Mouse (Mus musculus) midbrain, embryonic 11.5 days (tissue): ENCODE data around the gene Gart. TPM values are rescaled to one million over a fixed set of nuclear protein-coding genes. Genes with fewer than 3 reads are reported as not detected.

ENCODE experiments used
- ATAC-seq: fragments of 200-750 bp; cut with Nextera tagmentation; 2 replicates; pipeline ENCODE4 v1.8.0; 2017; ENCODE audit warnings: moderate TSS enrichment, moderate library complexity; ENCODE audit not compliant: low FRiP score
- DNase-seq: peaks from one replicate; pipeline ENCODE4 v3.0.0; 2015; ENCODE audit warnings: low spot score; ENCODE audit errors: missing footprints
- H3K27ac ChIP-seq: fragments of 300-500 bp; sonication (generic); 2 replicates; pipeline ENCODE4 v1.5.1; 2014; ENCODE audit warnings: low read depth, low read length
- H3K27me3 ChIP-seq: fragments of 300-500 bp; sonication (generic); 2 replicates; pipeline ENCODE4 v1.6.1; 2014; ENCODE audit warnings: mild to moderate bottlenecking, low read length, moderate library complexity, mixed read lengths; ENCODE audit not compliant: control insufficient read depth, insufficient read depth
- H3K36me3 ChIP-seq: fragments of 300-500 bp; sonication (generic); 2 replicates; pipeline ENCODE4 v1.6.1; 2014; ENCODE audit warnings: mild to moderate bottlenecking, low read length, moderate library complexity, mixed read lengths; ENCODE audit not compliant: control insufficient read depth, insufficient read depth
- H3K4me1 ChIP-seq: fragments of 300-500 bp; sonication (generic); 2 replicates; pipeline ENCODE4 v1.6.1; 2014; ENCODE audit warnings: low read length; ENCODE audit not compliant: control insufficient read depth, insufficient read depth
- H3K4me2 ChIP-seq: fragments of 300-500 bp; sonication (generic); 2 replicates; pipeline ENCODE4 v1.6.1; 2014; ENCODE audit warnings: mild to moderate bottlenecking, moderate library complexity
- H3K4me3 ChIP-seq: fragments of 300-500 bp; sonication (generic); 2 replicates; pipeline ENCODE4 v1.5.1; 2014; ENCODE audit warnings: low read depth, low read length
- H3K9ac ChIP-seq: fragments of 300-500 bp; sonication (generic); 2 replicates; pipeline ENCODE4 v1.6.1; 2014; ENCODE audit warnings: low read length
- H3K9me3 ChIP-seq: fragments of 300-500 bp; sonication (generic); 2 replicates; pipeline ENCODE4 v1.6.1; 2016; ENCODE audit warnings: low read length; ENCODE audit not compliant: control insufficient read depth
- WGBS: fragments of 180-500 bp; shearing (Covaris S2); extraction: QIAGEN DNeasy Blood & Tissue Kit; methylation state at CpG from one replicate; pipeline ENCODE4 v1.1.7; 2014; 5-methylcytosine and 5-hydroxymethylcytosine counted together
- polyA plus RNA-seq: library from polyadenylated mRNA; unstranded; fragments of >200 nt; fragmentation: Nextera tagmentation; extraction: Ambion mirVana; gene quantifications from 2 replicates; pipeline ENCODE4 v1.2.1, GENCODE M21; 2014

The Gart gene
- polyA plus RNA-seq, 1 experiment from 2014 or later = 111 TPM

DNA sequence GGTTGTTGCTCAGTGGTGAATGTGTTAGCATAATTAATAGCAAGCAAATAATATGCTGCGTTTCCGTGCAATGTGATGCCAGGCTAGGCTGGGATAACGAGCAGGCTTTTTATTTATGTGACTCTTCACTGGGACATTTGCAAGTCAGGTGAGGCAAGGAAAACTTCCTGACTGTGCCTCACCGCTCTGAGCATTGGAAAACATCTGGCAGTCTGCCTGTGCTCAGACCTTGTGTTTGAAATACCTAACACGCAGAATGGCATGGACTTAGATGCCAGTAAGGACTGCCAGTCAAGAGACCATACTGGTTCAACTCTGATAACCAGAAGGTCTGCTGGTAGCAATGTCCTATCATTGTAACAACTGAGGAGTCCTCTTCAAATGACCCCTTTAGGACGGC lies 41.6 kb downstream of the Gart start:
- no peak overlapping the region for H3K4me3 ChIP-seq
- DNase-seq (no peak), ATAC-seq (no peak)
- 89% methylated on average over 6 of the region's 6 CpGs for WGBS
- H3K9me3 ChIP-seq = no peaks in the 10 kb centered on the region
- H3K27me3 ChIP-seq = no peaks in the 10 kb centered on the region
- no peak overlapping the region for H3K27ac ChIP-seq
- H3K9ac ChIP-seq = no peak overlapping the region
- H3K36me3 ChIP-seq = no peaks in the 10 kb centered on the region
- no peak overlapping the region for H3K4me2 ChIP-seq
- no peaks in the 10 kb centered on the region for H3K4me1 ChIP-seq

DNA sequence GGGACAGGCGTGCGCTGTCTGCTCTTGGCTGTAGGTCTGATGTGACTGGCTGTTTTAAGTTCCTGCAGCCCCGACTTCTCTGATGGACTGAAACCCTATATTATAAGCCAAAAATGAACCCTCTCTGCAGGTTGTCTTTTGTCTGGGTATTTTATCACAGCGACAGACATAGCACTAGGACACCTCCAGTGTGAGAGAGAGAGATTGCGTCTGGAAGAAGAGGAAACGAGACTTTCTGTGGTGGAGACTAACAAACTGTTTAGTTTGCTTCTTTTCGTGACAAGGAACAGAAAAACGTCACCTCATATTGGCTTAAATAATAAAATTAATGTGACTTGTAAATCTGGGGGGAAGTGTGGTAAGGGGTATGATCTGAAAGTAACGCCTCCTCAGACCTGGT lies 45.1 kb downstream of the Gart start:
- DNase-seq (no peak), ATAC-seq (no peak)
- Histone ChIP-seq H3K4me2 (no peak overlapping the region), H3K27me3 (peaks cover 7% of the 10 kb centered on the region), H3K4me1 (peaks cover 2% of the 10 kb centered on the region), H3K9ac (no peak overlapping the region), H3K9me3 (no peaks in the 10 kb centered on the region), H3K4me3 (no peak overlapping the region), H3K27ac (no peak overlapping the region), H3K36me3 (no peaks in the 10 kb centered on the region)
- 83% methylated on average over 9 of the region's 9 CpGs for WGBS

DNA sequence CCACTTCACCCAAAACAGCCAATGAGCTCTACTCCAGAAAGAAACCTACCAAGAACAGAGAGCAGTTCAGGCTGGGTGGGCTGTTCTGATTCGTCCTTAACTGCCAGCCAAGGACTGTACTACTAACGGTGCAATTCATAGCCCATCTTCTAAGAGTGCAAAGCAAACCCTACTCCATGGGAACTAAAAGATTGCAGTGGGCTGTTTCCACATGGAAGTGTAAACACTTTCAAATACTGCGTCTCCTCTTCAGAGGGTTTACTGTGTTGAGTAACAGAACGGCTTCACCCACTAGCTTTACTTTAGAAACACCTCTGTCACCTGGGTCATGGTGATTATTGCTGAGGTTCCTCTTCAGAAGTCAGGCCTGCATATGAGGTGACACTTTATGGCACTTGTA lies 45.7 kb downstream of the Gart start:
- Histone ChIP-seq H3K27me3 (peaks cover 7% of the 10 kb centered on the region), H3K36me3 (no peaks in the 10 kb centered on the region), H3K9me3 (no peaks in the 10 kb centered on the region), H3K4me3 (no peak overlapping the region), H3K9ac (no peak overlapping the region), H3K27ac (no peak overlapping the region), H3K4me2 (no peak overlapping the region), H3K4me1 (peaks cover 6% of the 10 kb centered on the region)
- WGBS = 88% methylated on average over 4 of the region's 4 CpGs
- DNase-seq (no peak), ATAC-seq (no peak)

DNA sequence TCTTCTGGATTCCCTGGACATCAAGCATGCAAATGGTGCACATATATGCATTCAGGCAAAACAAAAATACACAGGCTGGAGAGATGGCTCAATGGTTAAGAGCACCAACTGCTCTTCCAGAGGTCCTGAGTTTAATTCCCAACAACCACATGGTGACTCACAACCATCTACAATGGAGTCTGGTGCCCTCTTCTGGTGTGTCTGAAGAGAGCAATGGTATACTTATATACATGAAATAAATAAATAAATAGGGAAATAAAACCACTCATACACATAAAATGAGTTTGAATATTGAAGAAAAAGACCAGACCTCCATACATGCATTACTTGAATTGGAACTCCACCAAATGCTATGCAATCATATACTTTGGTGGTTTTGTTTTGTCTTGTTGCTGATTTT lies 47.5 kb downstream of the Gart start:
- Histone ChIP-seq H3K27me3 (peaks cover 7% of the 10 kb centered on the region), H3K4me1 (peaks cover 6% of the 10 kb centered on the region), H3K9ac (no peak overlapping the region), H3K27ac (no peak overlapping the region), H3K9me3 (no peaks in the 10 kb centered on the region), H3K4me2 (no peak overlapping the region), H3K4me3 (no peak overlapping the region), H3K36me3 (no peaks in the 10 kb centered on the region)
- ATAC-seq (no peak), DNase-seq (no peak)

DNA sequence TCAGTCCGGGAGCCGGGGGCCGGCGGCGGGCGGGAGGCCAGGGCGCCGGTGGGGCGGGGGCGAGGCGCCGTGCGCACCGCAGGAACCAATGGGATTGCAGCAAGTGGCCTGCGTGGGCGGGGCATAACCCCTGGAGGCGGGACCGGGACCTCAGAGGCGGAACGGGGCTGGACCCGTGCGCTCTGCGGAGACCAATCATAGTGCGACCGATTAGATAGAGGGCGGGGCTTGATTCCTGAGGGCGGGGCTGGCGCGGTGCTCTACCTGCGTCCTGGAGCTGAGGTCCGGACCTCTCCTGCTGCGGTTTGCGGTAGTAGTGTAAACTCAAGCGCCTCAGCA lies 49.1 kb downstream of the Gart start, which contains the start of gene Tmem50b:
Gene Tmem50b, minus strand, starts transcription at position 129 of the 339 bp plus-strand sequence.
- peak within 1 kb of the TSS; percentile 35; the same call in 1 of the 2 replicates for H3K27ac ChIP-seq
- H3K9me3 ChIP-seq = no peaks in the 10 kb centered on the region
- peak within 1 kb of the TSS; percentile 85 for H3K4me2 ChIP-seq
- H3K4me3 ChIP-seq = peak within 1 kb of the TSS; percentile 80
- H3K9ac ChIP-seq = peak within 1 kb of the TSS; percentile 71
- H3K36me3 ChIP-seq = no peaks in the 10 kb centered on the region
- H3K27me3 ChIP-seq = peaks cover 7% of the 10 kb centered on the region
- ATAC-seq (peak; percentile 100), DNase-seq (peak; percentile 100)
- H3K4me1 ChIP-seq = peaks cover 6% of the 10 kb centered on the region
- WGBS = under 1% methylated on average over 34 of the region's 34 CpGs

DNA sequence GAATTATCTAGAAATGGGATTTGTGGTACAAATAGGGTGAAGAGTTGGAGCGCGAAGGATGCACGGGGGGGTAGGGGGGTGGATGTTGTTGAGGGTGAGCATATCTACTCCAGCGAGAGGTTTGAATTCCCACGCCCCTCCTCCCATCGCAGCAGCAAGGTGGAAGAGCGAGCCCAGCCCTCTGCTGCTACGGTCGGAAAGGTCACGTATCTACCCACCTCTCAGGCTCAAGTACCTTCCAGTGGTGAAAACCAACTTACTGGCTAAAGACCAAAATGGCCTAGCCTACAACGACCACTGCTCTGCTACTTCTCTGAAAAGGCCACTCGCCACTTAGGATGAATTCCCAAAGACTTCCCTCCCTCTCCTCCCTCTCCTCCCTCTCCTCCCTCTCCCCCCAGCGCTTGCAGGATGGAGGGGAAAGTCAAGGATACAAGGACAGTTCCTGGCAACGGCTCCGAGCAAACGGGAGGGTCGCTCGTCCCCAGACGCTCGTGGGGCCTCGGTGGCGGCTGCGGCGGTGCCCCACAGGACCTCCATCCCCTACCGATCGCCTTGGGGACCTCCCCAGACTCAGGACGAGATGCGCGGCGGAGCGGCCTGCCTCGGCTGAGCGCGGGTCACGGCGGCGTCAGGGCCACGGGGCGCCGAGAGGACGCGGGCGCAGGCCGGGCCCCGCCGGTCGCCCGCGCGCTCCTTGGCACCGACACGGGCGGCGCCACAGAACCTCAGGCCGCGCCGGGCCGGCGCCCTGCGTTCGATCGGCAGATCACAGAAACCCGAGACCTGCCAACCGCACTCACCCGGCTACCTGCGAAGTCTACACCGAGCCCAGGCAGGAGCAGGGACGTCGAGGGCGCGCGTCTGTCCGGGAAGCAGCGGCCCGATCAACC lies 49.7 kb downstream of the Gart start:
- Histone ChIP-seq H3K4me2 (peak overlapping the region; percentile 85), H3K27ac (peak overlapping the region; percentile 35; the same call in 1 of the 2 replicates)

DNA sequence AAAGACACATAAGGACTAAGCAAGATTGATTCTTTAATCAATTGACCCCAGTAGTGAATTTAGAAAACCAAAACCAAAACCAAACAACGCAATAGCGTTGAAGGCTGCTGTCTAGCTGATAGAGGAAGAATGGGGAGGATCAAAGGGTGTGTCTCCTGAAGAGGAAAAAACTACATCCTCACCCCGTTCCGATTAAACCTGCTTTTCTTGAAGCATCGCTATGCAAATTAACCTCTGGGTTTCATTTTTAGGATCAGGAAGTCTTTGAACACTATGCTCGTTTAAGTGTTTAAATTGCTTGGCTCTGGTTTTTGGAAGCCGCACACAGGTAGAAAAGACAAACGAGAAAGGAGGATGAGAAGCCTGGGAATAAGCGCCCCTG lies 50.4 kb downstream of the Gart start:
- peak overlapping the region; percentile 85 for H3K4me2 ChIP-seq
- H3K27ac ChIP-seq = no peak overlapping the region
- no peaks in the 10 kb centered on the region for H3K9me3 ChIP-seq
- H3K36me3 ChIP-seq = no peaks in the 10 kb centered on the region
- ATAC-seq (no peak), DNase-seq (no peak)
- peak overlapping the region; percentile 80 for H3K4me3 ChIP-seq
- peaks cover 6% of the 10 kb centered on the region for H3K4me1 ChIP-seq
- 22% methylated on average over 9 of the region's 9 CpGs for WGBS
- H3K27me3 ChIP-seq = peaks cover 7% of the 10 kb centered on the region
- H3K9ac ChIP-seq = peak overlapping the region; percentile 71

More for the DNA sequence above, 49.7 kb downstream of the Gart start:
- peak; percentile 97 for DNase-seq
- Histone ChIP-seq H3K27me3 (peaks cover 7% of the 10 kb centered on the region), H3K9me3 (no peaks in the 10 kb centered on the region), H3K4me1 (peaks cover 6% of the 10 kb centered on the region), H3K36me3 (no peaks in the 10 kb centered on the region), H3K9ac (peak overlapping the region; percentile 71), H3K4me3 (peak overlapping the region; percentile 80)
- ATAC-seq = peak; percentile 78
- WGBS = under 1% methylated on average over 75 of the region's 75 CpGs

DNA sequence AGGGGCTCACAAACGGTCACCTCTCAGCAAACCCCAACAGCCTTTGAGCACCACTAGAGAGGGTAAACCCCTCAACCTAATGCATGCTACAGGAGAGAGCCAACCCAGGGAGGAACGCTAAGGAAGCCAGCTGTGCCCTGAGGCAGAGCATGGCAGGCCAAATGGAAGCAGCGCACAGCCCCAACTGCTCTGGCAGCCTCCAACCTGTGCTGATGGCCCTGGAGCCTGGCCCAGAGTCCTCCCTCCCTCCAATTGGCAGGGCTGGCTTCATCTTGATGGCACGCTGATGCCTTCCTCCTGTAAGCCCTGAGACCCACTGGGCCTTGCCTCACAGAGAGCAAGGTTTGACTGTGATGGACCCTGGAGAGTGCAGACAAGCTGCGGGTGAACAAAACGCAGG lies 51.7 kb downstream of the Gart start:
- ATAC-seq (no peak), DNase-seq (no peak)
- H3K27me3 ChIP-seq = peaks cover 7% of the 10 kb centered on the region
- 92% methylated on average over 6 of the region's 6 CpGs for WGBS
- H3K4me1 ChIP-seq = peaks cover 6% of the 10 kb centered on the region
- H3K4me2 ChIP-seq = no peak overlapping the region
- H3K27ac ChIP-seq = no peak overlapping the region
- H3K4me3 ChIP-seq = no peak overlapping the region
- H3K9ac ChIP-seq = no peak overlapping the region
- H3K36me3 ChIP-seq = no peaks in the 10 kb centered on the region
- H3K9me3 ChIP-seq = no peaks in the 10 kb centered on the region

DNA sequence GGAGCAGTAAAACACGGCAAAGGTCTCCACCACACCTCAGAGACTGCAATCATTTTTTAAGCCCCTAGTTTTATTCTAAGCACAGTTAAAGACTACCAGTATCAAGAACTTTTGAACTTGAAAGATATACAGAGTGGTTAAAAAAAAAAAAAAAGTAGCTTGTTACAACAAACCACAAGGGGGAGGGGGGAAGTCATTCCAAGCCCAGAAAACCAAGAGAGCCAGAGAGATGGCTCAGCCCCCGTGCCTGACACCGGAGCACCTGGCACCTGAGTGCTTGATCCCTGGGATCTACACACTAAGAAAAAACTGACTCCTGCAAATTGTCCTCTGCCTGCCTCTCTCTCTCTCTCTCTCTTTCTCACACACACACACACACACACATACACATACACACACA lies 53.5 kb downstream of the Gart start:
- Histone ChIP-seq H3K4me1 (peaks cover 6% of the 10 kb centered on the region), H3K36me3 (no peaks in the 10 kb centered on the region), H3K4me2 (no peak overlapping the region), H3K4me3 (no peak overlapping the region), H3K27ac (no peak overlapping the region), H3K27me3 (peaks cover under 1% of the 10 kb centered on the region; the same call in 1 of the 2 replicates), H3K9ac (no peak overlapping the region), H3K9me3 (no peaks in the 10 kb centered on the region)
- WGBS = 84% methylated on average over 3 of the region's 3 CpGs
- ATAC-seq (no peak), DNase-seq (no peak)
